Mouse (Mus musculus) liver, embryonic 11.5 days (tissue): Measurements from ENCODE around the gene Aacs. TPM values are rescaled to one million over a fixed set of nuclear protein-coding genes. Genes with fewer than 3 reads are reported as not detected.

ENCODE experiments used
- ATAC-seq: fragments of 200-750 bp; cut with Nextera tagmentation; replicated peaks from 2 replicates; pipeline ENCODE4 v1.8.0; 2017; ENCODE audit warnings: moderate number of reproducible peaks, mild to moderate bottlenecking, moderate TSS enrichment, moderate library complexity; ENCODE audit not compliant: low FRiP score
- DNase-seq: peaks from one replicate; pipeline ENCODE4 v3.0.0-alpha.2; 2017; ENCODE audit warnings: low spot score
- H3K27ac ChIP-seq: fragments of 300-500 bp; sonication (generic); 2 replicates; pipeline ENCODE4 v1.5.1; 2014; ENCODE audit warnings: mild to moderate bottlenecking, low read depth, low read length, control low read depth
- H3K27me3 ChIP-seq: fragments of 300-500 bp; sonication (generic); replicated peaks from 2 replicates; pipeline ENCODE4 v1.6.1; 2014; ENCODE audit warnings: low read length, mixed read lengths; ENCODE audit not compliant: control insufficient read depth, insufficient read depth
- H3K36me3 ChIP-seq: fragments of 300-500 bp; sonication (generic); 2 replicates; pipeline ENCODE4 v1.6.1; 2014; ENCODE audit warnings: mild to moderate bottlenecking, low read length, moderate library complexity, mixed read lengths; ENCODE audit not compliant: control insufficient read depth, insufficient read depth
- H3K4me1 ChIP-seq: fragments of 300-500 bp; sonication (generic); replicated peaks from 2 replicates; pipeline ENCODE4 v1.6.1; 2014; ENCODE audit warnings: low read length, mixed read lengths; ENCODE audit not compliant: control insufficient read depth, insufficient read depth
- H3K4me2 ChIP-seq: fragments of 300-500 bp; sonication (generic); 2 replicates; pipeline ENCODE4 v1.6.1; 2014; ENCODE audit warnings: mild to moderate bottlenecking, control low read depth, moderate library complexity
- H3K4me3 ChIP-seq: fragments of 300-500 bp; sonication (generic); 2 replicates; pipeline ENCODE4 v1.5.1; 2014; ENCODE audit warnings: low read depth, low read length, control low read depth
- H3K9ac ChIP-seq: fragments of 300-500 bp; sonication (generic); 2 replicates; pipeline ENCODE4 v1.6.1; 2014; ENCODE audit warnings: low read depth, low read length, control low read depth
- H3K9me3 ChIP-seq: fragments of 300-500 bp; sonication (generic); 2 replicates; pipeline ENCODE4 v1.6.1; 2016; ENCODE audit warnings: low read length, inconsistent platforms, mixed read lengths; ENCODE audit not compliant: control insufficient read depth
- WGBS: fragments of 180-500 bp; shearing (Covaris S2); extraction: QIAGEN DNeasy Blood & Tissue Kit; methylation state at CpG from one replicate; pipeline ENCODE4 v1.1.7; 2014; 5-methylcytosine and 5-hydroxymethylcytosine counted together
- polyA plus RNA-seq: library from polyadenylated mRNA; unstranded; fragments of >200 nt; fragmentation: Nextera tagmentation; extraction: Ambion mirVana; gene quantifications from 2 replicates; pipeline ENCODE4 v1.2.1, GENCODE M21; 2014

Gene Aacs
- polyA plus RNA-seq, 1 experiment from 2014 or later, result 29.7 TPM

- Histone ChIP-seq H3K4me3 (no peak overlapping the region), H3K27me3 (peaks cover 65% of the 10 kb centered on the region), H3K4me1 (no peaks in the 10 kb centered on the region; the same call in 1 of the 2 replicates), H3K4me2 (no peak overlapping the region), H3K9ac (no peak overlapping the region), H3K36me3 (no peaks in the 10 kb centered on the region), H3K27ac (no peak overlapping the region), H3K9me3 (no peaks in the 10 kb centered on the region)
- WGBS, result 7% methylated on average over 26 of the region's 26 CpGs
- ATAC-seq, result no peak
- no peak for DNase-seq
These were observed 59.2 kb downstream of the Aacs start for GRCm38 (mm10) chr5:125534611-125535324.

DNA sequence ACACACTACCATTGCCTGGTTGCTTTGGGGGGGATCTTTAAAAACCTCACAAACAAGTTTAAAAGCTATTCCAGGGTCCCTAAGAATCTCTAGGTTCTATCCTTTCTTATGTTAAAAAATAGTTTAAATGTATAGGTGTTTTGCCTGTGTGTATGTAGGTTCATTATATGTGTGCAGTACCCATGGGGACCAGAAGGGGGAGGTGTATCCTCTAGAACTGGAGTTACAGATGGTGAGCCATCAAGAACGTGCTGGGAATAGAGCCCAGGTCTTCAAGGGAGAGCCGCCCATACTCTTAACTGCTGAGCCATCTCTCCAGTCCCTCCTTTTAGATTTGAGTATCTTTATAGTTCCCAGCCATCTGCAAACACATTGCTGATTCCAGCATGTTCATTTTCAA is 69.5 kb downstream of the Aacs start:
- Histone ChIP-seq H3K36me3 (no peaks in the 10 kb centered on the region), H3K27ac (no peak overlapping the region), H3K27me3 (peaks cover 5% of the 10 kb centered on the region), H3K9ac (no peak overlapping the region), H3K4me1 (no peaks in the 10 kb centered on the region), H3K4me2 (no peak overlapping the region), H3K9me3 (no peaks in the 10 kb centered on the region), H3K4me3 (no peak overlapping the region)
- ATAC-seq, result no peak
- DNase-seq, result no peak
- 77% methylated on average over 2 of the region's 2 CpGs for WGBS

GRCm38 (mm10) chr5:125546293-125546692 is 70.7 kb downstream of the Aacs start:
- Histone ChIP-seq H3K4me3 (no peak overlapping the region), H3K27me3 (peaks cover 5% of the 10 kb centered on the region), H3K4me2 (no peak overlapping the region), H3K27ac (no peak overlapping the region), H3K4me1 (no peaks in the 10 kb centered on the region), H3K9ac (no peak overlapping the region), H3K9me3 (no peaks in the 10 kb centered on the region), H3K36me3 (no peaks in the 10 kb centered on the region)
- no peak for DNase-seq
- WGBS, result 19% methylated on average over 13 of the region's 13 CpGs
- ATAC-seq, result no peak

GRCm38 (mm10) chr5:125549750-125550489 is 74.3 kb downstream of the Aacs start:
- no peaks in the 10 kb centered on the region for H3K9me3 ChIP-seq
- no peaks in the 10 kb centered on the region for H3K36me3 ChIP-seq
- WGBS, result 31% methylated on average over 11 of the region's 11 CpGs
- H3K4me3 ChIP-seq, result no peak overlapping the region
- no peaks in the 10 kb centered on the region for H3K4me1 ChIP-seq
- H3K4me2 ChIP-seq, result no peak overlapping the region
- no peak for DNase-seq
- ATAC-seq, result no peak
- H3K9ac ChIP-seq, result no peak overlapping the region
- H3K27ac ChIP-seq, result no peak overlapping the region
- peaks cover 5% of the 10 kb centered on the region for H3K27me3 ChIP-seq

GRCm38 (mm10) chr5:125555732-125556131 is 80.1 kb downstream of the Aacs start:
- H3K4me3 ChIP-seq, result no peak overlapping the region
- no peaks in the 10 kb centered on the region for H3K9me3 ChIP-seq
- H3K9ac ChIP-seq, result no peak overlapping the region
- no peak overlapping the region for H3K27ac ChIP-seq
- DNase-seq (no peak), ATAC-seq (no peak)
- 73% methylated on average over 5 of the region's 5 CpGs for WGBS
- H3K36me3 ChIP-seq, result no peaks in the 10 kb centered on the region
- H3K27me3 ChIP-seq, result no peaks in the 10 kb centered on the region
- no peaks in the 10 kb centered on the region for H3K4me1 ChIP-seq
- H3K4me2 ChIP-seq, result no peak overlapping the region

DNA sequence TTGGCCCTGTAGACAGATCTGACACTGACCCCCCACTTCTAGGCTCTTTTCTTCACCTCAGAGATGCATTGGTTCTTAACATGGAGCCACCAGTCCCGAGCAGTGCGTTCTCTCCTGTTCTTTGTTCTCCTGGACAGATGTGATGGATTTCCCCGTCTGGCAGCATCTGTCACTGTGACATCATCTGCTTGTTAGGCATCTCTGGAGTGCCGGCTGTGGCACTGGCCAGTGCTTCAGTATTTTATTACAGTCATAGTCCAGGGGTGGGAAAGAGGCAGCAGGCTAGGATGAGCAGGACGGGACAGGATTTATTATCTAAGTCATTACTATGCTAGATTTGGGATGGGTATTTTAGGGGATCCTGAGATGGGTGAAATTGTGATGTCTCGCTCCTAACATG is 87.9 kb downstream of the Aacs start:
- no peak overlapping the region for H3K4me3 ChIP-seq
- DNase-seq (no peak), ATAC-seq (no peak)
- no peaks in the 10 kb centered on the region for H3K4me1 ChIP-seq
- WGBS, result 61% methylated on average over 6 of the region's 6 CpGs
- H3K27me3 ChIP-seq, result no peaks in the 10 kb centered on the region
- no peak overlapping the region for H3K27ac ChIP-seq
- peaks cover 5% of the 10 kb centered on the region; the same call in 1 of the 2 replicates for H3K9me3 ChIP-seq
- H3K36me3 ChIP-seq, result no peaks in the 10 kb centered on the region
- H3K9ac ChIP-seq, result no peak overlapping the region
- no peak overlapping the region for H3K4me2 ChIP-seq

DNA sequence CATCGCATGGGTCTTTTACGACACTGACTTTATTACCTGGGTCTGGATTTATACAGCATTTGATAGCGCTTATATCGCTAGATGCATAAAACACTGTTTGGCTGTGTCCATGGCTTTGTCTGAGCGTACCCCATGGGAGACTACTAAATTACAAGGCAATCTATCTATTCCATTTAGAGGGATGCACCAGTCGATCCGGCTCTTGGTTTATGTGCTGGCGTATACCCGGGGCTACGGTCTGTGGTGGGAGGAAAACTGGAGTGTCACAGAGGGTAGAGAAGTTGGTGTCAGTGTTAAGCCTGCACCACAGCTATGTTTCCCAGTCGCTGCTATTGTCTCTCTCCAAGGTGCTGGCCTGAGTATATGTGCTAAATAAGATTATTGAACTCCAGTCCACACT is 90.1 kb downstream of the Aacs start:
- DNase-seq, result no peak

More for the DNA sequence above, 90.1 kb downstream of the Aacs start:
- Histone ChIP-seq H3K27me3 (no peaks in the 10 kb centered on the region), H3K9me3 (peaks cover 5% of the 10 kb centered on the region; the same call in 1 of the 2 replicates), H3K4me3 (no peak overlapping the region), H3K27ac (no peak overlapping the region), H3K4me1 (no peaks in the 10 kb centered on the region), H3K9ac (no peak overlapping the region), H3K36me3 (no peaks in the 10 kb centered on the region), H3K4me2 (no peak overlapping the region)
- 80% methylated on average over 11 of the region's 11 CpGs for WGBS
- no peak for ATAC-seq
